Mouse (Mus musculus) lung, postnatal 0 days (tissue): ENCODE measurements at regions not wholly inside any gene's neighbourhood (a gene's known extent, or its start where the extent isn't known, plus 50 kb on each side); places are given as distances from the start of the nearest gene placed in this dataset.

Experiments used
- CTCF ChIP-seq: IDR thresholded peaks from 2 replicates; pipeline ENCODE4 v1.5.1; 2016; ENCODE audit warnings: antibody characterized with exemption, mild to moderate bottlenecking
- EP300 ChIP-seq: IDR thresholded peaks from 2 replicates; pipeline ENCODE4 v1.6.1; 2016; ENCODE audit warnings: antibody characterized with exemption, mild to moderate bottlenecking, control low read depth

DNA sequence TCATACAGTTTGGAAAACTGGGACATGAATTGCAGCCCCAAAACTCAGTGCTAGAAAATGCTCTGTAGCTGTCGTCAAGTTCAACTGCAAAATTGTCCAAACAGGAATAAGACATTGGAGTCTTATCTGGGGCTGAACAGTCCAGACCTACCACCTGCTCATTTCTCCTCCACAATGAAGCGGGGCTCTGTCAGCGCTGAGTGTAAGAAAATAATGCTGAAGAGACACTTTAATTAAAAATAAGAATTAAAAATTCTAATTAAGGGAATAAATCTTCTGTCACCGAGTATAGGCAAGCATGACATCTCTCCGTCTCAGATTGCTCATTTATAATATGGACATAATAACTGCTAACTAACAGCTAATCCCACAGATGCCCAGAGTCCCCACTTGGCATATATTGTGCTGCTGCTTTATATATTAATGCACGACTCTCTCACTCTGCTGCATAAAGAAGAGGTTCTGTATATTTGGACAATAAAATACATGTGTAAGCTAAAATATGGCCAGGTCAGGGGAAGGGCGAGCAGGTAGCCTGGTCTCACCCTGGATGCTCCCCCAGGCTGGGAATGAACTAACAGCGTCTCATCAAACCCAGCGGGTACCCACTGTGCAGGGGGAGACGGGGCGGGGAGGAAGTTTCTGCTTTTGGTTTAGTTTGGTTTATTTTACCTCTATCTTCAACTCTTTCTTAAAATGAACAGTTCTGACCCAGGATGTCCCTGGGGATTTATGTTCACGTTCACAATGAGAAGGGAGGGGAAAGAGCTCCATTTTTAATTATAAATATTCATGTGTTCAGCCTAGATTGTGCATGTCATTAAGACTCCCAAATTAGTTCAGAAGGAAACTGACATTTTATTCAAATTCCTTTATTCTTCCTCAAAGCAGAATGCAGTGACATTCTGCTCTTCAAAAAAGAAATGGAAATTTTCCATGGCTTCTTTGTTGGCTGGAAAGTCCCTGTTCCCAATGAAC, 544.9 kb downstream of the Pdcd6ip start:
- no peak for TF ChIP-seq CTCF
- no peak for TF ChIP-seq EP300
